Mouse (Mus musculus) C2C12 (cell line): ENCODE data around the gene AW549877. TPM values are rescaled to one million over a fixed set of nuclear protein-coding genes. Genes with fewer than 3 reads are reported as not detected.

ENCODE experiments used
- H3K27me3 ChIP-seq: one replicate; pipeline ENCODE4 v1.6.1; 2011; ENCODE audit not compliant: control insufficient read depth, insufficient read depth, insufficient read length
- H3K36me3 ChIP-seq: one replicate; pipeline ENCODE4 v1.6.1; 2011; ENCODE audit not compliant: control insufficient read depth, insufficient read depth
- H3K4me3 ChIP-seq: one replicate; pipeline ENCODE4 v1.5.1; 2011; ENCODE audit warnings: mild to moderate bottlenecking, control low read depth; ENCODE audit not compliant: poor library complexity, insufficient read depth, severe bottlenecking
- H3K79me2 ChIP-seq: one replicate; pipeline ENCODE4 v1.6.1; 2011; ENCODE audit not compliant: control insufficient read depth, insufficient read depth
- H3K79me3 ChIP-seq: one replicate; pipeline ENCODE4 v1.6.1; 2011; ENCODE audit warnings: low read depth, control low read depth
- H3ac ChIP-seq: one replicate; pipeline ENCODE3; 2011; ENCODE audit warnings: low read depth; ENCODE audit not compliant: control insufficient read depth, insufficient read length
- CEBPB ChIP-seq: IDR thresholded peaks from one replicate; pipeline ENCODE4 v1.6.1; 2011; ENCODE audit warnings: low read depth, mild to moderate bottlenecking, control low read depth, moderate library complexity
- CTCF ChIP-seq: IDR thresholded peaks from one replicate; pipeline ENCODE4 v1.5.1; 2011; ENCODE audit not compliant: control insufficient read depth, insufficient read depth, insufficient read length
- FOSL1 ChIP-seq: IDR thresholded peaks from one replicate; pipeline ENCODE4 v1.8.0; 2011; ENCODE audit warnings: mild to moderate bottlenecking, low read length; ENCODE audit not compliant: poor library complexity, insufficient read depth, severe bottlenecking
- MAX ChIP-seq: IDR thresholded peaks from one replicate; pipeline ENCODE4 v1.6.1; 2011; ENCODE audit warnings: mild to moderate bottlenecking, control low read depth
- MYOD1 ChIP-seq: IDR thresholded peaks from one replicate; pipeline ENCODE4 v1.6.1; 2011; ENCODE audit warnings: low read depth; ENCODE audit not compliant: control insufficient read depth, insufficient read length
- MYOG ChIP-seq: IDR thresholded peaks from one replicate; pipeline ENCODE4 v1.6.1; 2011; ENCODE audit not compliant: control insufficient read depth, insufficient read length; ENCODE audit errors: extremely low read depth
- USF1 ChIP-seq: IDR thresholded peaks from one replicate; pipeline ENCODE4 v1.6.1; 2011; ENCODE audit warnings: low read depth, mild to moderate bottlenecking, control low read depth, moderate library complexity
- polyA plus RNA-seq: library from polyadenylated mRNA; unstranded; fragments of >200 nt; fragmentation: generic; extraction: Trizol; gene quantifications from one replicate; pipeline ENCODE4 v1.2.1, GENCODE M21; 2012; ENCODE audit warnings: missing spikeins

AW549877 gene
- polyA plus RNA-seq, 1 experiment: 3.4 TPM

DNA sequence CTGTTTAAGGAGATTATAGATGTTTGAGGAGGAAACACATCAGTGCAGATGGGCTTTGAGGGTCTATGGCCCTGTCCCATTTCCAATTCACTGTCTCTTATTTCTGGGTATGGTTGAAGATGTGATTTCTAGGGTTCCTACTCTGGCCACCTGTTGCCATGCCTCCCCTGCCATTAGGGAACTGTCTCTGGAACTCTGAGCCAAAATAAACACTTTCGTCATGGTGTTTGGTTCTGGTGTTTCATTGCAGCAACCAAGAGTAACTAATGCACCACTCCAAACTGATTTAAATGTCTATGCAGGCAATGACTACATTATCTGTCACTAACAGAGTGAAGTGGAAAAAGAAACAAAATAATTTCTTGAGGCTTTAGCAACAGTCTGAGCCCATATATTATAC, 35.5 kb downstream of the AW549877 start:
- H3K79me3 ChIP-seq: no peaks in the 10 kb centered on the region
- no peak overlapping the region for H3K4me3 ChIP-seq
- H3K79me2 ChIP-seq: no peaks in the 10 kb centered on the region
- no peak for TF ChIP-seq FOSL1
- TF ChIP-seq MYOD1: peak; percentile 62
- TF ChIP-seq CEBPB: no peak
- TF ChIP-seq MAX: no peak
- TF ChIP-seq MYOG: no peak
- TF ChIP-seq CTCF: no peak
- no peak for TF ChIP-seq USF1
- H3K36me3 ChIP-seq: peaks cover 2% of the 10 kb centered on the region
- H3ac ChIP-seq: no peak overlapping the region
- H3K27me3 ChIP-seq: no peaks in the 10 kb centered on the region

DNA sequence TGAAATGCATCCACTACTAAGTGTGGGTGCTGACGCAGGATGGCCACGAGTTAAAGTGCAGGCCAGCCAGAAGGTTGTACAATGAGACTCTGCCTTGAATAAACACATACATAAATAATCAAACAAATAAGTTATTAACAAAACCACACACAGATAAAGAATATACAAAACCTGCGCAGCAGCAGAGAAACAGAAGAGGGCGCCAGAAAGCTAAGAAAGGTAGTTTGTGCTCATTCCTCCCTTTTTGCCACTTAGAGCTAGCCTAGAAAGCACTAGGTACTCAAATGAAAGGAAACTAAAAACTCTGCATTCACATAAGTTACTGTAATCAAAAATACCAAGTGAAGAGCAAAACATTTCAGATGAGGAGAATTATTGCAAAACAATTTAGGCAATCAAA, 37.6 kb downstream of the AW549877 start:
- Histone ChIP-seq H3K79me2 (no peaks in the 10 kb centered on the region), H3K4me3 (no peak overlapping the region), H3ac (no peak overlapping the region), H3K36me3 (no peaks in the 10 kb centered on the region), H3K27me3 (no peaks in the 10 kb centered on the region), H3K79me3 (no peaks in the 10 kb centered on the region)
- TF ChIP-seq CTCF (peak; percentile 28), CEBPB (no peak)

DNA sequence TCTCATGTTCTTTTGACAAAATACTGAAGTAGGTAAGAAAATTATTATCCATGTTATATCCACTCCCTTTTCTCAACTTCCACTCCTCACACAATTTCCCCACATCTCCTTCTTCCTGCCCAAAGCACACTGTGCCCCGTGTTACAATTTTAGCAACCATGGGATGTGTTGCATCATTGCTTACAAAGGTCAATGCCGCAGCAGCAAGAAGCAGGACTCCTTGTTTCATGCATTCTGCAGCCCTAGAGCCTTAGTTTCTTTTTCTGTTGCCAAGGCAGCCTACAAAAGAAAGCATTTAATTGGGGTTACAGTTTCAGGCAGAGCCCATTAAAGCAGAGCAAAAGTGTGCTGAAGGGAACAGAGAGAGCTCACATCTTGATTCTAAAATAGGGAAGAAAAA, 40.6 kb downstream of the AW549877 start:
- no peaks in the 10 kb centered on the region for H3K79me3 ChIP-seq
- H3K4me3 ChIP-seq: no peak overlapping the region
- no peaks in the 10 kb centered on the region for H3K36me3 ChIP-seq
- no peaks in the 10 kb centered on the region for H3K27me3 ChIP-seq
- TF ChIP-seq USF1 (no peak), MYOG (no peak), CTCF (no peak), MAX (no peak), FOSL1 (no peak)
- no peak overlapping the region for H3ac ChIP-seq
- no peaks in the 10 kb centered on the region for H3K79me2 ChIP-seq

DNA sequence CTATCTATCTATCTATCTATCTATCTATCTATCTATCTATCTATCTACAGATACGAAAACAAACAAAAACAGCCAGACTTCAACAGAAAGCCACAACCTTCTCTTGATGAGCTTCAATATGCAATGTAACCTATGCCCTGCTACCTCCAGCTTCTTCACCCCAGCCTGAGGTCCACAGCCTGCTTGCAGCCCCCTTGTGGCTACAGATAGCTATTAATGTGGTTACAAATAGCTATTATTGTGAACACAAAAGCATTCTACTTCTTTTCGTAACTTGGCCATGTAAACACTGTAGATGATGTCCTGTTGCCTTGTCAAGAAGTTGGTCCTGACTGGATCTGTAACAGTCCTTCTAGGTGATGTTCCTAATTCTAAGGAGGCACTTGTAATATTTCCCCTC, 57.4 kb downstream of the AW549877 start:
- H3K36me3 ChIP-seq: no peaks in the 10 kb centered on the region
- H3K79me2 ChIP-seq: no peaks in the 10 kb centered on the region
- H3K27me3 ChIP-seq: no peaks in the 10 kb centered on the region
- H3K4me3 ChIP-seq: no peak overlapping the region
- no peak overlapping the region for H3ac ChIP-seq
- no peaks in the 10 kb centered on the region for H3K79me3 ChIP-seq
- TF ChIP-seq MYOG: no peak
- TF ChIP-seq MAX: no peak
- TF ChIP-seq CEBPB: no peak
- TF ChIP-seq CTCF: no peak
- TF ChIP-seq MYOD1: no peak
- no peak for TF ChIP-seq USF1
- no peak for TF ChIP-seq FOSL1

DNA sequence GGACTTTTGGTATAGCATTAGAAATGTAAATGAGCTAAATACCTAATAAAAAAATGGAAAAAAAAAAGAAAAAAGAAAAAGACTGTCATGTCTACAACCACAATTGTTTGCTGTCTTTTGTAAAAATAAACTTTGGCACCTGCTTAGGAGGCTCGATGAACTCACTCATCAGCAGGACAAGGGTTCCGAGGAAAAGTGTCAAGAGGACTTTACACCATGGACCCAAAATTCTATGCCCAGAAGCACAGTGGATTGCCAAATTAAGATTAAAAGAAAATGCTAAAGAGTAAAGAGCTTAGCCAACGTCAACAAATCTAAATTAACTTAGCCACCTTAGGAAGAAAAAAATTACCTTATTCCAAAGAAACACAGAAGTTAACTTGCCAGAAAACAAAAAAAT, 59.5 kb downstream of the AW549877 start:
- no peaks in the 10 kb centered on the region for H3K27me3 ChIP-seq
- H3K36me3 ChIP-seq: no peaks in the 10 kb centered on the region
- TF ChIP-seq CEBPB: no peak
- no peak for TF ChIP-seq MYOD1
- no peak for TF ChIP-seq FOSL1
- no peak for TF ChIP-seq CTCF
- no peak for TF ChIP-seq USF1
- no peak for TF ChIP-seq MAX
- no peak for TF ChIP-seq MYOG
- no peak overlapping the region for H3ac ChIP-seq
- no peak overlapping the region for H3K4me3 ChIP-seq
- H3K79me3 ChIP-seq: no peaks in the 10 kb centered on the region
- H3K79me2 ChIP-seq: no peaks in the 10 kb centered on the region

DNA sequence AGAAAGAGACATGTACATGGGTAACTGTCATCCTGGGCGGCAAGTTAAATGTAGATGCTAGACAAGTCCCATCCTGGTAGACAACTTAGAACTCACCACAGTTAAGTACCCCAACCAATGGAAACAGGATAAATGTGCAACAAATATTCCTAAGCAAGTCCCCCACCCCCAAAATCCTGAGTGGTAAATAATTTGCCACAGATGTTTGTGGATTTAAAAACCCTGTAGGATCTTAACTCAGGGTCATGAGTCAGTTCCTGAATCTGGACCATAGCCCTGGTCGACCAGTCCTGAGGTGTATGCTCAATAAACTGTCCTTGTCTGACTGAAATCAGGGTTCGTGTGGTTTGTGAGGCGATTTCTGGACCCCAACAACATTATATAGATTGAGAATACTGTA, 62.1 kb downstream of the AW549877 start:
- H3K27me3 ChIP-seq: no peaks in the 10 kb centered on the region

More for the DNA sequence above, 62.1 kb downstream of the AW549877 start:
- H3K79me2 ChIP-seq: no peaks in the 10 kb centered on the region
- no peak overlapping the region for H3ac ChIP-seq
- H3K36me3 ChIP-seq: no peaks in the 10 kb centered on the region
- H3K79me3 ChIP-seq: no peaks in the 10 kb centered on the region
- no peak overlapping the region for H3K4me3 ChIP-seq
- TF ChIP-seq CTCF (no peak), USF1 (no peak), MYOG (no peak), FOSL1 (no peak), MAX (no peak)

Other genes with a start within 250 kb of the AW549877 start
- 13.4 TPM for gene Fbxo4, start 16.2 kb downstream of the AW549877 start, polyA plus RNA-seq
- 36.2 TPM for gene Oxct1, start 30.6 kb upstream of the AW549877 start, polyA plus RNA-seq